Mouse (Mus musculus): ENCODE data around the gene C530008M17Rik. TPM values are rescaled to one million over a fixed set of nuclear protein-coding genes. Genes with fewer than 3 reads are reported as not detected.
A peak's percentile ranks its signal among the peaks of the same experiment; 100 is the strongest.

C530008M17Rik gene
- total and polyA plus RNA-seq, 3 experiments = 3.2 to 10.6 TPM; not detected in 1

DNA sequence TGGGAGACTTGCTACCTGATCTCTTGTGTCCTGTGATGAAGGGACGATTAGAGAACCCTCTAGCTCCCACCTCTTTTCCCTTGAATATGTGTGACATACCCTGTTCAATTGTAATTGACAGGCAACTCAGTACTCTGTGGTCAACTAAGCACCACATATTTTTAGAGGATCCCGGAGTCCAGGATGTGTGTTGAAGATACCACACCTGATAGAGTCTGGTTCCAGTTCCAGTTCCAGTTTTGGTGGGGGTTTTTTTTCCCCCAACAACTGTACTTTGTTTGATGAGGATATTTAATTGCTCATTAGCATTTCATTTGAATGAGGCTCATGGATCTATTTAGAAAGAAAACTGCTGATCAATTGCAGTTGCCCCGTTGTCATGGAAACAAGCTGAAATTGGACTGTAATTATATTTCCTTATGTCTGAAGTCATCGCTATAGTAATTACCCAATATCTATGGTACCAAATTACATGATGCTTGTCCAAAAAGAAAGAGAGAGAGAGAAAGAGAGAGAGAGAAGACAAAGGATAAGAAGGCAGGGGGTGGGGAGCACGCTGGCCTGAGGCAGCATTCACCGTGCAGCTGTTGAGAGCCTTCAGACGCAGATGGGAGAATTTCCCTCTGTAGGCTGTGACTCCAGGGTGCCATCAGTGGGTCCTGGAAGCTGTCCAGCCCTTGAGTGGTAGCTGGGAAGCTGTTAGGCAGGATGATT, 172.4 kb downstream of the C530008M17Rik start:
- Histone ChIP-seq H3K9me3 (replicated peaks; ENCODE audit: insufficient read depth, low read length) (no peaks in the 10 kb centered on the region), H3K9ac (ENCODE audit: control insufficient read depth, low read depth, low read length, poor library complexity, severe bottlenecking) (no peak overlapping the region), H3K4me3 (ENCODE audit: control insufficient read depth in 1 of 2, insufficient read depth in 1 of 2, low read depth in 2 of 2, low read length in 2 of 2) (no peak overlapping the region), H3K4me1 (ENCODE audit: control insufficient read depth in 1 of 2, insufficient read depth in 2 of 2, low read length in 2 of 2) (no peaks in the 10 kb centered on the region), H3K27me3 (ENCODE audit: control insufficient read depth in 1 of 2, insufficient read depth in 2 of 2, low read length in 2 of 2) (no peaks in the 10 kb centered on the region), H3K79me2 (ENCODE audit: control insufficient read depth, insufficient read depth, low read length, poor library complexity) (no peaks in the 10 kb centered on the region), H3K36me3 (ENCODE audit: control insufficient read depth in 1 of 2, insufficient read depth in 2 of 2, low read length in 2 of 2) (no peaks in the 10 kb centered on the region), H3K27ac (ENCODE audit: control insufficient read depth, low read depth, low read length) (no peak overlapping the region)
- no peak for DNase-seq (ENCODE audit: low read depth, low spot score)
- TF ChIP-seq TCF12 (IDR thresholded peaks at IDR 0.05; ENCODE audit: low read depth, low read length) = no peak
- no peak for TF ChIP-seq GABPA (IDR thresholded peaks at IDR 0.05; ENCODE audit: low read depth, low read length)
- TF ChIP-seq MAZ (IDR thresholded peaks at IDR 0.05; ENCODE audit: low read depth, low read length) = no peak
- TF ChIP-seq BHLHE40 (IDR thresholded peaks at IDR 0.05; ENCODE audit: borderline replicate concordance, low read depth, low read length) = no peak

DNA sequence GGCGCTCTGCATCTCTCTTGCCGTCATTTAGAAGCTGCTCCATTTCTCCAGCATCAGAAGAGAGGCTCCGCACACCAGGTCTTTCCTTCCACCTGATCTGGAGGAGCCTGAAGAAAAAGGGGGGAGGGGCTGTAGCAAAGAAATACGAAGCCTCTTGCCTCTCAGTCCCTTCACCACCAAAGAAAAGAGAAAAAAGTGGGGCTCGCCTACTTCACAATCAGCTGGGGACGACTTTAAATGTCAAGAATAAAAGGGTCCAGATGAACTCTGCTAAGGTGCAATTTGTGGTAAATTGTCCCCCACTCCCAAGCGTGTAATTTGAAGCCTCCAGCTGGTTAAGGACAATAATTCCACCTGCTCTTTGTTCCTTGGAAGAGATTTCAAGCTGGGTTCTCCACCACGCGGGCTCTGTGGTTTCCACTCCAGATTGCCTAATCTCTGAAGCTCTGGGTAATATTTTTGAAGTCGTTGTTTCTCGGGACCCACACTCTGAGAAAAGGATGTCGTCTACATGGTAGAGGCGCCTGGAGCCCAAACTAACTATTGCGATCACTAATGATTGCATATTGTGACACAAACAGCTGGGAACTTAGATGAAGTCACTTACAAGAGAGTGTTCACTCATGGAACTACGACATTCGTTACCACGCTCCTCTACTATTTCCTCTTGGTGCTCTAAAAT, 176.4 kb downstream of the C530008M17Rik start:
- TF ChIP-seq POLR2A (IDR thresholded peaks at IDR 0.05; ENCODE audit: control insufficient read depth in 1 of 2, insufficient read depth in 1 of 2, low read depth in 1 of 2, low read length in 2 of 2, poor library complexity in 1 of 2) (no peak), USF1 (IDR thresholded peaks at IDR 0.05; ENCODE audit: low read depth, low read length) (no peak)
- Histone ChIP-seq H3K9ac (ENCODE audit: control insufficient read depth, low read depth, low read length, poor library complexity, severe bottlenecking) (no peak overlapping the region), H3K27ac (ENCODE audit: control insufficient read depth, low read depth, low read length) (no peak overlapping the region), H3K79me2 (ENCODE audit: control insufficient read depth, insufficient read depth, low read length, poor library complexity) (no peaks in the 10 kb centered on the region), H3K27me3 (ENCODE audit: control insufficient read depth in 1 of 2, insufficient read depth in 2 of 2, low read length in 2 of 2) (no peaks in the 10 kb centered on the region), H3K36me3 (ENCODE audit: control insufficient read depth in 1 of 2, insufficient read depth in 2 of 2, low read length in 2 of 2) (no peaks in the 10 kb centered on the region; a peak in 1 of 4 replicates), H3K4me3 (ENCODE audit: control insufficient read depth in 1 of 2, insufficient read depth in 1 of 2, low read depth in 2 of 2, low read length in 2 of 2) (no peak overlapping the region), H3K9me3 (replicated peaks; ENCODE audit: insufficient read depth, low read length) (no peaks in the 10 kb centered on the region), H3K4me1 (ENCODE audit: control insufficient read depth in 1 of 2, insufficient read depth in 2 of 2, low read length in 2 of 2) (0 out of 4 replicates have a peak, but pooled peaks cover 0 to 4% of the 10 kb centered on the region in 2 experiments)
- no peak for DNase-seq (ENCODE audit: low read depth, low spot score)

DNA sequence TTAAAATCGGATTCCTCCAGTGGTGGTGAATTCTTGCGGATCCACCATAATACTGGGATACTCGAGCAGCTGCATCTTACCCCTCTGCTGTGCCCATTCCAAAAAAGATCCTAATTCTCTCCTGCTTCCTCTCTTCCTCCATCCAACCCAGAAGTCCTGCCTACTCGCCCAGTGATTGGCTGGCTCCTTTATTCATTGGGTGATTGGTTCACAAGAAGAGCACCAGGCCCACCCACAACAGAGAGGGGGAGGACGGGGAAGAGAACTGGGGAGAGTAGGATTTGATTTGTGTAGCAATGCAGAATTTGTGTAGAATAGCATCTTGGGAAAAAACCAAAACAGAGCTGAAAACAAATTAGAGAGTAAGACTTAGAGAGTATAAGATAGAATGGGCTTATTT, 180.7 kb downstream of the C530008M17Rik start:
- DNase-seq (ENCODE audit: low read depth, low spot score) = peak; percentile 32
- Histone ChIP-seq H3K27me3 (ENCODE audit: control insufficient read depth in 1 of 2, insufficient read depth in 2 of 2, low read length in 2 of 2) (no peaks in the 10 kb centered on the region), H3K79me2 (ENCODE audit: control insufficient read depth, insufficient read depth, low read length, poor library complexity) (no peaks in the 10 kb centered on the region), H3K4me1 (ENCODE audit: control insufficient read depth in 1 of 2, insufficient read depth in 2 of 2, low read length in 2 of 2) (peaks cover 0 to 4% of the 10 kb centered on the region in 2 experiments; a peak in 1 of 4 replicates), H3K27ac (ENCODE audit: control insufficient read depth, low read depth, low read length) (no peak overlapping the region), H3K36me3 (ENCODE audit: control insufficient read depth in 1 of 2, insufficient read depth in 2 of 2, low read length in 2 of 2) (no peaks in the 10 kb centered on the region; a peak in 1 of 4 replicates), H3K9ac (ENCODE audit: control insufficient read depth, low read depth, low read length, poor library complexity, severe bottlenecking) (no peak overlapping the region), H3K4me3 (ENCODE audit: control insufficient read depth in 1 of 2, insufficient read depth in 1 of 2, low read depth in 2 of 2, low read length in 2 of 2) (no peak overlapping the region), H3K9me3 (replicated peaks; ENCODE audit: insufficient read depth, low read length) (no peaks in the 10 kb centered on the region)
- no peak for TF ChIP-seq CHD1 (IDR thresholded peaks at IDR 0.05; ENCODE audit: low read depth, low read length)
- no peak for TF ChIP-seq MAX (IDR thresholded peaks at IDR 0.05; ENCODE audit: low read length)
- no peak for TF ChIP-seq CHD2 (IDR thresholded peaks at IDR 0.05; ENCODE audit: low read length)
